Mouse (Mus musculus): ENCODE measurements around the gene 4933436I01Rik.

4933436I01Rik gene

DNA sequence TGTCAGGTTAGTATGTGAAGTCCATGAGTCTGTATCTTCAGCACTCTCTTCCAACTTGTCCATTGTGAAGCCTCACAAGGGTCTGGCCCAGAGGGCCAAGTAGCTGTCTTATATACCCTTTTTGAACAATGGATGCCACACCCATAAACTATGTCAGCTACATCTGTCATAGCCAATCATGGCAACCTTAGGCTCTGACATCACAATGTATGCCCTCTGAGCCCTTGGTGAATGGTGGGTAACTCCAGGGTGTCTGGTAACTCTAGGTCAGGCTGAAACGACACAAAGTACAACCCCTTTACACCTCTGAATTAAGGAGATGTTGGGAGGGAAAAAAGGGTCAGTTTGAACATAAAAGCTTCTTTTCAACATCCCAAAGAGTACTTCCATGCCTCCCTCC lies at the start of gene 4933436I01Rik:
4933436I01Rik (minus strand) TSS at position 101 of the 400 bp plus-strand sequence.
- no peak for DNase-seq (ENCODE audit: extremely low spot score)

DNA sequence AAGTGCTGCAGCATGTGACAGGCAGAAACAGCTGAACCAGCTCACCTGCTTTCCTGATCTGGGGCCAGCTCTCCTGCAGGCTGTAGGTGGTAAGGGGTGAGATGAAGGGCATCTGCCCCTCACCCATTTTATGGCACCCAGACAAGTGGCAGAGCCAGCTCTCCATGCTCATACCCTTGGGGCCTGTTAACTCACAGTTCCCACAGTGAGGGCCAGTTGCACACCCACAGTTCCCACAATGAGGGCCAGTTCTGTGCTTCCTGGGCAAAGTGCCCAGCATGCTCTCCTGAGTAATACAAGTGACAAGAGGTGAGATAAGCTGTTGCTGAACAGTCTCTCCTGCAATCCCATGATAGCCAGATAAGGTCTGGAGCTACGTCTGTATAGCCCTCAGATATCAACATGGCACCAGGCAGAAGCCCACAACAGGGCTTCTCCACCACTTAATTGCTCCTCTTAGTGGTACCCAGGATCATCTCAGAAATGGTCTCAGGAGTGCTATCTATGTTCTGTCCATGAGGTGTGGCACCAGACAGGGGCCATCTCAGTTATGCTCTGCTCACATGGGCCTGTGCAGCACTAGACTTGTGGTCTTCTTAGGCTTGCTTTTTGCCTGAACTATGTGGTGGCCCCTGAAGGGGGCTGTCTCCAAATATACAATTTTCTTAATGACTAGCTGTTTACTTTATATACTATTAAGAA lies 3.7 kb upstream of the 4933436I01Rik start:
- no peak for DNase-seq (ENCODE audit: extremely low spot score)

DNA sequence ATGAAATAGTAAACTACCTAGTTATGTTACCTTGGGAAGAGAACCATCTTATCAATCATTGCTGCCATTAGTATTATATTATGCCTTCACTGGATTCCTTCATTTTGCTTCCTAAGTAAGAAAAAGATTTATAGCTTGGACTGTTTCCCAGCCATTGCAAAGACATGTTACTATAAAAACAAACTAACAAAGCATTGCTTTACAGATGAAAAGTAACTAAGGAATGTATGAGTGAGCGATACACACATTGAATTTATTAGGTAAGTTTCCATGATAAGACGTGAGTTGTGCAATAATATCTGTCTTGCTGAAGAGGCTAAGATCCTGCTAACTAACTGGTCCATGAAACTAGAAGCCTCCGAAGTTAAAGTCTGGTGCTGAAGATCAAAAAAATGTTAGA lies 37.8 kb downstream of the 4933436I01Rik start:
- no peak for DNase-seq (ENCODE audit: extremely low spot score)
